Mouse (Mus musculus) stomach, embryonic 14.5 days (tissue): ENCODE results near the gene Ccdc6. TPM values are rescaled to one million over a fixed set of nuclear protein-coding genes. Genes with fewer than 3 reads are reported as not detected.

Experiments used
- ATAC-seq: fragments of 200-750 bp; cut with Nextera tagmentation; 2 replicates; pipeline ENCODE4 v1.8.0; 2017; ENCODE audit warnings: low read depth, moderate TSS enrichment; ENCODE audit not compliant: insufficient number of reproducible peaks, insufficient read depth, low FRiP score
- H3K27ac ChIP-seq: fragments of 300-500 bp; sonication (generic); 2 replicates; pipeline ENCODE4 v1.5.1; 2014; ENCODE audit warnings: mild to moderate bottlenecking, low read length, moderate library complexity, mixed read lengths
- H3K27me3 ChIP-seq: fragments of 300-500 bp; sonication (generic); 2 replicates; pipeline ENCODE4 v1.6.1; 2014; ENCODE audit warnings: low read length, control low read depth, mixed read lengths; ENCODE audit not compliant: control insufficient read depth, insufficient read depth
- H3K36me3 ChIP-seq: fragments of 300-500 bp; sonication (generic); 2 replicates; pipeline ENCODE4 v1.6.1; 2014; ENCODE audit warnings: mild to moderate bottlenecking, control low read depth, low read length, moderate library complexity, mixed read lengths; ENCODE audit not compliant: control insufficient read depth, insufficient read depth
- H3K4me1 ChIP-seq: fragments of 300-500 bp; sonication (generic); 2 replicates; pipeline ENCODE4 v1.6.1; 2014; ENCODE audit warnings: low read length, control low read depth, mixed read lengths; ENCODE audit not compliant: control insufficient read depth, insufficient read depth
- H3K4me2 ChIP-seq: fragments of 300-500 bp; sonication (generic); replicated peaks from 2 replicates; pipeline ENCODE4 v1.6.1; 2014; ENCODE audit warnings: low read depth, low read length, control low read depth
- H3K4me3 ChIP-seq: fragments of 300-500 bp; sonication (generic); 2 replicates; pipeline ENCODE4 v1.5.1; 2014; ENCODE audit warnings: low read depth, low read length, control low read depth
- H3K9ac ChIP-seq: fragments of 300-500 bp; sonication (generic); replicated peaks from 2 replicates; pipeline ENCODE4 v1.6.1; 2014; ENCODE audit warnings: low read depth, mild to moderate bottlenecking, control low read depth, low read length, moderate library complexity, mixed read lengths
- H3K9me3 ChIP-seq: fragments of 300-500 bp; sonication (generic); 2 replicates; pipeline ENCODE4 v1.6.1; 2016; ENCODE audit warnings: low read depth, low read length, control low read depth; ENCODE audit not compliant: control insufficient read depth
- WGBS: fragments of 180-500 bp; shearing (Covaris S2); extraction: QIAGEN DNeasy Blood & Tissue Kit; methylation state at CpG from one replicate; pipeline ENCODE4 v1.1.7; 2014; 5-methylcytosine and 5-hydroxymethylcytosine counted together
- polyA plus RNA-seq: library from polyadenylated mRNA; unstranded; fragments of >200 nt; fragmentation: Nextera tagmentation; extraction: Ambion mirVana; gene quantifications from 2 replicates; pipeline ENCODE4 v1.2.1, GENCODE M21; 2014

Gene Ccdc6
- polyA plus RNA-seq, 1 experiment from 2014 or later, result 27.2 TPM

DNA sequence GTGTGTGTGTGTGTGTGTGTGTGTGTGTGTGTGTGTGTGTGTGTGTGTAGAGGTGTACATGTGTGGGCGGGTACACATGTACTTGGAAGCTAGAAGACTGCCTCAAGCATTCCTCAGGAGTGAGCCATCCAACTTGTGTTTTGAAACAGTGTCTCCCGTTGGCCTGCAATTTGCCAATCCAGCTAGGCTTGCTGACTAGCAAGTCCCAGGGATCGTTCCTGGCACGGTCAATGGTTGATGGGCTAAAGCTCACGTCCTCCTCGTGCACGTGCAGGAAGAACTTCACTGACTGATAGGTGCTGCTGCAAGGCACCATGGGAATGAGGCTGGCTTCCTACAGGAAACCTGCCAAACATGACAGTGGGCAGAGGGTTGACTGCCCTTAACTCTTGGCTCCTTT, 89.7 kb downstream of the Ccdc6 start:
- Histone ChIP-seq H3K27ac (no peak overlapping the region), H3K4me3 (no peak overlapping the region), H3K27me3 (no peaks in the 10 kb centered on the region), H3K36me3 (peaks cover 29% of the 10 kb centered on the region), H3K4me2 (no peak overlapping the region), H3K4me1 (no peaks in the 10 kb centered on the region), H3K9me3 (no peaks in the 10 kb centered on the region), H3K9ac (no peak overlapping the region)
- 92% methylated on average over 7 of the region's 7 CpGs for whole genome bisulfite sequencing
- no peak for ATAC-seq

DNA sequence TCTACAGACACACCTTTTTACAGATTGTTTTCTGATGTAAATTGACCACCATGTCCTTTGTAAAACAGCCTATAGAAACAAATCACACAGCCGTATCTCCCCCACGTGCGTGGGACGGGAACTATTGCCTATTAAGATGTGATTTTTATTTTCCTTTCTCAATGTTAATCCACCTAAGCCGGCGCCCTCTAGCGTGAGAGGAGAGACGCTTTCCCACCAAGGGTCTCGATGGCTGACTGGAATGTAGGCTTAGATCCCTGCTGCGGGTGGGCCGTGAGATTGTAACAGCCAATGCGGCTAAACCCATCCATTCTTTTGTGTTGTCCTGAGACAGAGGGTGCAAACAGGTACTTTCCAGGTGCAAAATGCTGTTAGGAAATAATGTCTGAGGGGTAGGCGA, 92.9 kb downstream of the Ccdc6 start:
- Histone ChIP-seq H3K4me3 (no peak overlapping the region), H3K36me3 (peaks cover 39% of the 10 kb centered on the region), H3K9ac (no peak overlapping the region), H3K27ac (no peak overlapping the region), H3K27me3 (no peaks in the 10 kb centered on the region), H3K9me3 (no peaks in the 10 kb centered on the region), H3K4me2 (no peak overlapping the region), H3K4me1 (no peaks in the 10 kb centered on the region)
- ATAC-seq, result no peak
- WGBS, result 82% methylated on average over 13 of the region's 13 CpGs

DNA sequence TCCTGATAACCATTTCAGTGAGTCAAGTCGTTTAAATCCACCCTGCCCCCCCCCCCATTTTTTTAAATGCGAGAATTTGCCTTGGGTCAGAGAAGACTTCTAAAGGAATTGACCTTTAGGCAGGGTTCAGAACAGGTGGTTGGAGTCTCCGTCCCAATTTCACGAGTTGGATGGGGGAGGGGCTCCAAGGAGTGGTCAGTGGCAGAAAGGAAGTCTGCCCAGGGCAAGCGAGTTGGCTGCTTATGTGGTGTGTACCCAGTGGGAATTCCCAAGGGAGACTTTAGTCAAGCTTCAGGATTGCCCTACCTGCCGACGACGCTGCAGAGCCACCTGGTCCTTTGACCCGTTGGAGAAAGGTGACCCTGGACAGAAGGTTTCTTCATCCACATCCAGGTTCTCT, 97.4 kb downstream of the Ccdc6 start:
- peaks cover 21% of the 10 kb centered on the region for H3K36me3 ChIP-seq
- no peak overlapping the region for H3K9ac ChIP-seq
- no peak overlapping the region for H3K4me3 ChIP-seq
- H3K27me3 ChIP-seq, result no peaks in the 10 kb centered on the region
- peaks cover 9% of the 10 kb centered on the region; the same call in 1 of the 2 replicates for H3K4me1 ChIP-seq
- H3K27ac ChIP-seq, result no peak overlapping the region
- 57% methylated on average over 9 of the region's 9 CpGs for WGBS
- no peak for ATAC-seq
- H3K4me2 ChIP-seq, result no peak overlapping the region
- H3K9me3 ChIP-seq, result no peaks in the 10 kb centered on the region

DNA sequence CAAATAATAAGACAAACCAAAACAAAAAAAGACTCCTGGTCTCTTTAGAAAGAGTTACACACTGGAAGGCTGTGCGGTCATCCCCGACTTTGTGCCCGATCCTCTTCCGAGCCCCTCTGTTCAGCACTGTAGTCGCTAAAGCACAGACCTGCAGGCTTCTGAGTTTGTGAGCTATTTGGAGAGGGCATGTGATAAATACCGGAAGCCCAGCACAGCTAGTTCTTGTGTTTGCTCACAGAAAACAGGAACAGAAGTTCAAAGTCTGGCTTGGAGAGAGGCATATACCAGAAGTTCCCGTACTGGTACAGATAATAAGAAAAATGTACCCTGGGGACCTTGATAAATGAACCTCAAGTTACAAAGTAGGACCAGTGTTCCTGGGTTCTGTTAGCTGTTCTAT, 98.4 kb downstream of the Ccdc6 start:
- Histone ChIP-seq H3K27me3 (no peaks in the 10 kb centered on the region), H3K9ac (no peak overlapping the region), H3K4me2 (no peak overlapping the region), H3K27ac (no peak overlapping the region), H3K4me3 (no peak overlapping the region), H3K9me3 (no peaks in the 10 kb centered on the region), H3K4me1 (peaks cover 9% of the 10 kb centered on the region; the same call in 1 of the 2 replicates), H3K36me3 (peaks cover 14% of the 10 kb centered on the region)
- WGBS, result 72% methylated on average over 7 of the region's 7 CpGs
- ATAC-seq, result peak; percentile 21; the same call in 1 of the 2 replicates

- WGBS, result 52% methylated on average over 7 of the region's 7 CpGs
- peak; percentile 53; the same call in 1 of the 2 replicates for ATAC-seq
- H3K9ac ChIP-seq, result no peak overlapping the region
- no peaks in the 10 kb centered on the region for H3K27me3 ChIP-seq
- H3K4me3 ChIP-seq, result no peak overlapping the region
- H3K36me3 ChIP-seq, result peaks cover 14% of the 10 kb centered on the region
- no peaks in the 10 kb centered on the region for H3K9me3 ChIP-seq
- peaks cover 9% of the 10 kb centered on the region; the same call in 1 of the 2 replicates for H3K4me1 ChIP-seq
- no peak overlapping the region for H3K27ac ChIP-seq
- no peak overlapping the region for H3K4me2 ChIP-seq
Observed at GRCm38 (mm10) chr10:70195786-70196185, 98.9 kb downstream of the Ccdc6 start.

GRCm38 (mm10) chr10:70196666-70197065, 99.7 kb downstream of the Ccdc6 start:
- Histone ChIP-seq H3K9ac (no peak overlapping the region), H3K4me2 (no peak overlapping the region), H3K27ac (no peak overlapping the region), H3K36me3 (peaks cover 9% of the 10 kb centered on the region), H3K9me3 (no peaks in the 10 kb centered on the region), H3K27me3 (no peaks in the 10 kb centered on the region), H3K4me1 (peaks cover 9% of the 10 kb centered on the region; the same call in 1 of the 2 replicates), H3K4me3 (no peak overlapping the region)
- 86% methylated on average over 6 of the region's 6 CpGs for WGBS
- ATAC-seq, result no peak

DNA sequence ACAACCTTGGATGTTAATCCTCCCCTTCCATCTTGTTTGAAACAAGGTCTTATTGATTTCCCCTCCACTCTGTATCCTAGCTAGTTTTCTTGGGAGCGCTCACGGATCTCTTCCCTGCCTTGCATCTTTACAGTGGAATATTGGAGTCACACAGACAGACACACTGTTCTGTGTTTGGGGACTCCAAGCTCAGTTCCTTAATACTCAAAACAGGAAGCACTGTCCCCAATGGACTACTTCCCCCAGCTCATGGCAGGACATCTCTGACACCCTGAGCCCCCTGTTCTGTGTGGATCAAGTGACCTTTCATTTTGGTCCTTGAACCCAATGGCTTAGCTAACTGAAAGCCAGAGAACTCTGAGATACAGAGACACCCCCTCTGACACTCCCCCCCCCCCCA, 100.7 kb downstream of the Ccdc6 start:
- Histone ChIP-seq H3K9me3 (no peaks in the 10 kb centered on the region), H3K4me1 (peaks cover 9% of the 10 kb centered on the region; the same call in 1 of the 2 replicates), H3K9ac (no peak overlapping the region), H3K27me3 (no peaks in the 10 kb centered on the region), H3K4me2 (no peak overlapping the region), H3K4me3 (no peak overlapping the region), H3K27ac (no peak overlapping the region), H3K36me3 (peaks cover 9% of the 10 kb centered on the region)
- no peak for ATAC-seq
- WGBS, result 76% methylated on average over 2 of the region's 2 CpGs

GRCm38 (mm10) chr10:70198012-70198411, 101.1 kb downstream of the Ccdc6 start:
- H3K36me3 ChIP-seq, result peaks cover 5% of the 10 kb centered on the region; the same call in 1 of the 2 replicates
- H3K4me2 ChIP-seq, result no peak overlapping the region
- H3K9ac ChIP-seq, result no peak overlapping the region
- no peak for ATAC-seq
- H3K9me3 ChIP-seq, result no peaks in the 10 kb centered on the region
- H3K4me1 ChIP-seq, result peaks cover 9% of the 10 kb centered on the region; the same call in 1 of the 2 replicates
- H3K27me3 ChIP-seq, result no peaks in the 10 kb centered on the region
- WGBS, result 54% methylated on average over 6 of the region's 6 CpGs
- no peak overlapping the region for H3K27ac ChIP-seq
- H3K4me3 ChIP-seq, result no peak overlapping the region

DNA sequence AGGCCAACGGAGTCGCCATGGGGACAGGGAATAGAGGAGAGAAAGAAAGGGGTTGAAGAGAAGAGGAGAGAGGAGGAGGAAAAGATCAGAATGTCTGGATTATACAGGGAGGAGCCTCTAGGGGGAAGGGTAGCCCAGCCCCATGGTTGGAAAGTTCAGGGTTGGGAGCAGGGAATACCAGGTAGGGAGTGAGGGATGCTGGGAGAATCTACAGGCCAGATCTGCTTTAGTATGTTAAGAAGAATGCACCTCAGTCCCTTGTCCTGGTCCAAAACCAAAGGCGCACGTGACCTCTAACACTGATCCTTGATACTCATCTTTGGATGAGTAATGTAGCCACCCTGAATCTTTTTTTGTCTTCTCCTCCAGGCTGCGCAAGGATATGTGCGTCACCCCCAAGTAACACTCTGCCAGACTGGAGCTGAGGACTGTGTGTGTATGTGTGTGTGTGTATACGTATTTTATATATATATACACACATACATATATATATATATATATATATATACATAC, 102.1 kb downstream of the Ccdc6 start:
- 90% methylated on average over 7 of the region's 7 CpGs for WGBS
- H3K4me1 ChIP-seq, result peaks cover 10% of the 10 kb centered on the region; the same call in 1 of the 2 replicates
- ATAC-seq, result no peak

More for the DNA sequence above, 102.1 kb downstream of the Ccdc6 start:
- Histone ChIP-seq H3K4me2 (no peak overlapping the region), H3K36me3 (no peaks in the 10 kb centered on the region), H3K27ac (no peak overlapping the region), H3K27me3 (no peaks in the 10 kb centered on the region), H3K4me3 (no peak overlapping the region), H3K9me3 (no peaks in the 10 kb centered on the region), H3K9ac (no peak overlapping the region)
